Mouse (Mus musculus) Patski (cell line): ENCODE data around the gene Fam129a. TPM values are rescaled to one million over a fixed set of nuclear protein-coding genes. Genes with fewer than 3 reads are reported as not detected.

Source experiments
- ATAC-seq: fragments of 100-300 bp; one replicate; pipeline ENCODE4 v1.8.0; 2021
- CTCF ChIA-PET: fragments of 350-600 bp; sonication (Branson Sonifier 250); formaldehyde crosslinking; loops from one replicate; lab custom pipeline; 2022; ENCODE audit warnings: inconsistent platforms; lab: Charles Lee
- POLR2A ChIA-PET: fragments of 350-600 bp; sonication (Branson Sonifier 250); formaldehyde crosslinking; loops from one replicate; lab custom pipeline; 2022; ENCODE audit warnings: antibody characterized with exemption, inconsistent platforms; lab: Charles Lee
- DNase-seq: peaks from one replicate; pipeline ENCODE4 v3.0.0-alpha.2; 2011; ENCODE audit warnings: low read depth, low spot score
- H3K27me3 ChIP-seq: fragments of 371-371 bp; one replicate; pipeline ENCODE4 v1.5.1; 2021
- CTCF ChIP-seq: fragments of 100-300 bp; IDR thresholded peaks from one replicate; pipeline ENCODE4 v1.5.1; 2021
- in situ Hi-C: fragments of 300-500 bp; cut with MboI; formaldehyde crosslinking; loops from 3 replicates; pipeline ENCODE4 v1.11.1; 2018; ENCODE audit warnings: low pct_unique_long_range_greater_than_20kb, mixed read lengths
- polyA plus RNA-seq: library from polyadenylated mRNA; unstranded; gene quantifications from one replicate; pipeline ENCODE4 v1.2.3, GENCODE M21; 2021

Gene Fam129a
- polyA plus RNA-seq, 1 experiment from 2014 or later: 0.27 TPM

- in situ Hi-C loops: loop anchor here (5.0 kb wide), 1 partner anchor 144 kb away; no protein-coding TSS in a partner anchor
Observed at GRCm38 (mm10) chr1:151563401-151563800, 7.6 kb upstream of the Fam129a start.

GRCm38 (mm10) chr1:151563893-151564292 lies 7.1 kb upstream of the Fam129a start:
- no peak for DNase-seq
- H3K27me3 ChIP-seq: no peaks in the 10 kb centered on the region
- POLR2A ChIA-PET: interaction anchor here (1.9 kb wide), 1 partner anchor 142 kb away, joined by 5 read pairs; no protein-coding TSS in a partner anchor
- in situ Hi-C loops: loop anchor here (5.0 kb wide), 1 partner anchor 143 kb away; no protein-coding TSS in a partner anchor
- CTCF ChIA-PET: interaction anchor here (0.6 to 2.6 kb wide), 14 partner anchors 13 to 165 kb away, joined by 3 to 38 read pairs (median 3); no protein-coding TSS in a partner anchor
- ATAC-seq: no peak
- TF ChIP-seq CTCF: no peak

More at GRCm38 (mm10) chr1:151563401-151563800, 7.6 kb upstream of the Fam129a start:
- H3K27me3 ChIP-seq: no peaks in the 10 kb centered on the region
- DNase-seq (no peak), ATAC-seq (no peak)
- no peak for TF ChIP-seq CTCF
- ChIA-PET POLR2A (no interaction called here), CTCF (interaction anchor here (1.4 to 2.6 kb wide), 2 partner anchors 14 to 143 kb away, joined by 3 to 38 read pairs; no protein-coding TSS in a partner anchor)

- peak; percentile 83 for ATAC-seq
- peak; percentile 95 for TF ChIP-seq CTCF
- DNase-seq: peak; percentile 9
Observed at GRCm38 (mm10) chr1:151564377-151564776, 6.6 kb upstream of the Fam129a start.

GRCm38 (mm10) chr1:151568682-151569081 lies 2.3 kb upstream of the Fam129a start:
- ChIA-PET CTCF (no interaction called here), POLR2A (no interaction called here)
- no peak for ATAC-seq
- no peaks in the 10 kb centered on the region for H3K27me3 ChIP-seq
- in situ Hi-C loops: no loop called here
- no peak for TF ChIP-seq CTCF
- DNase-seq: no peak

More at GRCm38 (mm10) chr1:151564377-151564776, 6.6 kb upstream of the Fam129a start:
- ChIA-PET CTCF (interaction anchor here (0.6 to 2.6 kb wide), 14 partner anchors 13 to 165 kb away, joined by 3 to 38 read pairs (median 3); no protein-coding TSS in a partner anchor), POLR2A (interaction anchor here (1.9 kb wide), 1 partner anchor 142 kb away, joined by 5 read pairs; no protein-coding TSS in a partner anchor)
- no peaks in the 10 kb centered on the region for H3K27me3 ChIP-seq
- in situ Hi-C loops: loop anchor here (5.0 kb wide), 1 partner anchor 143 kb away; no protein-coding TSS in a partner anchor

GRCm38 (mm10) chr1:151571838-151572578 lies 1.0 kb downstream of the Fam129a start:
- in situ Hi-C loops: no loop called here
- CTCF ChIA-PET: interaction anchor here (1.6 to 2.4 kb wide), 2 partner anchors 16 to 133 kb away, joined by 7 to 8 read pairs; no protein-coding TSS in a partner anchor
- ATAC-seq (no peak), DNase-seq (no peak)
- no peaks in the 10 kb centered on the region for H3K27me3 ChIP-seq
- POLR2A ChIA-PET: interaction anchor here (0.9 kb wide), 1 partner anchor 92 kb away, joined by 5 read pairs; no protein-coding TSS in a partner anchor
- no peak for TF ChIP-seq CTCF

- DNase-seq: no peak
- in situ Hi-C loops: no loop called here
- POLR2A ChIA-PET: interaction anchor here (0.9 to 1.1 kb wide), 2 partner anchors 68 to 91 kb away, joined by 5 to 6 read pairs; no protein-coding TSS in a partner anchor
Observed at GRCm38 (mm10) chr1:151572601-151573320, 1.8 kb downstream of the Fam129a start.

GRCm38 (mm10) chr1:151580200-151580982 lies 9.4 kb downstream of the Fam129a start:
- POLR2A ChIA-PET: no interaction called here
- no peak for DNase-seq
- TF ChIP-seq CTCF: no peak
- no peaks in the 10 kb centered on the region for H3K27me3 ChIP-seq
- in situ Hi-C loops: no loop called here
- CTCF ChIA-PET: interaction anchor here (1.4 to 1.9 kb wide), 2 partner anchors 10 to 11 kb away, joined by 3 to 5 read pairs; no protein-coding TSS in a partner anchor
- ATAC-seq: no peak

More at GRCm38 (mm10) chr1:151572601-151573320, 1.8 kb downstream of the Fam129a start:
- TF ChIP-seq CTCF: no peak
- ATAC-seq: no peak
- CTCF ChIA-PET: interaction anchor here (1.6 to 2.4 kb wide), 2 partner anchors 15 to 133 kb away, joined by 7 to 8 read pairs; no protein-coding TSS in a partner anchor
- H3K27me3 ChIP-seq: no peaks in the 10 kb centered on the region

- ATAC-seq (no peak), DNase-seq (no peak)
- ChIA-PET POLR2A (no interaction called here), CTCF (interaction anchor here (1.4 to 1.9 kb wide), 2 partner anchors 10 to 11 kb away, joined by 3 to 5 read pairs; no protein-coding TSS in a partner anchor)
- no peak for TF ChIP-seq CTCF
- in situ Hi-C loops: no loop called here
- H3K27me3 ChIP-seq: no peaks in the 10 kb centered on the region
Observed at GRCm38 (mm10) chr1:151581454-151581853, 10.5 kb downstream of the Fam129a start.

GRCm38 (mm10) chr1:151581977-151582376 lies 11.0 kb downstream of the Fam129a start:
- ATAC-seq (no peak), DNase-seq (no peak)
- TF ChIP-seq CTCF: no peak
- in situ Hi-C loops: no loop called here
- no peaks in the 10 kb centered on the region for H3K27me3 ChIP-seq
- ChIA-PET CTCF (interaction anchor here (1.4 kb wide), 1 partner anchor 10 kb away, joined by 3 read pairs; no protein-coding TSS in a partner anchor), POLR2A (no interaction called here)
